Mouse (Mus musculus) monocyte, adult 59 days (primary cell): Measurements from ENCODE around the gene Vamp1. TPM values are rescaled to one million over a fixed set of nuclear protein-coding genes. Genes with fewer than 3 reads are reported as not detected.

Source experiments
- total RNA-seq, 2 experiments: library from RNA; stranded (reverse); gene quantifications; one replicate each; pipeline ENCODE4 v1.2.4; 2023

Vamp1 gene
- total RNA-seq = 10 to 100 TPM; 30.3 to 32.7 TPM

DNA sequence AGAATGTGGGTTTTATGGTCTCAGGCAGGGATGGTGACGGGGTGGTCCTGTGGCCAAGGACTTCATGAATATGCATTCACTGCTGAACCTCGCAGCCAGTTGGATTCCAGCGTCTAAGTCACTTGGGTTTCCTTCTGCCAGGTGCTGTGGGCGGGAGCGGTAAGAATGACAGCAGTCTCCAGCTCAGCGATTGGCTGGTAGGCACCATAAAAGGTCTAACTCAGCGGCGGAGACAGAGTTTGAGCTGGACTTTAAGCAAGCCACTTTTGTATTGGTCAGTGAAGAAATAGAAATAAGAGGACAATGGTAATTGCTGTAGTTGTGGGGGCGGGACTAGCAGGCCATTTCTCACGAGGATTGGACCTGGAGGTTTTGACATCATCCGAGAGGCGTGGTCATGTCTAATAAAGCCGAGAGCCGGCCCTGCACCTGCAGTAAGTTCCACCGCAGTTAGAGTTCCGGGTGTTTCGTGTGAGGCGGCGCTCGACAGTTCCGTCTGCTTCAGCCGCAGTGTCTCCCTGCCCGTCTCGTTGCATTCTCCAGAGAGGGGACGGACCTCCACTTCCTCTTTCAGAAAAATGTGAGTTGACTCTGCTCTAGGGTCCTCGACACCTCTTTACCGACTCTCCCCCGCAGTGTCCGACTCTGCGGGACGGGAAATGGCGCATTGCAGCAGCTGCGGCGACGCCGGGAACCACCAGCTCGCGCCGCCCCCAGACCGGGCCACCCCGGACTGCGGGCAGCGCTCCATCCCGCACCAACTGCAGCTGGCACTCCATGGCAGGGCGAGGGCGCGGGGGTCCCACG, at the start of gene Vamp1:
Vamp1 (plus strand) TSS at position 404 of the 807 bp plus-strand sequence.

DNA sequence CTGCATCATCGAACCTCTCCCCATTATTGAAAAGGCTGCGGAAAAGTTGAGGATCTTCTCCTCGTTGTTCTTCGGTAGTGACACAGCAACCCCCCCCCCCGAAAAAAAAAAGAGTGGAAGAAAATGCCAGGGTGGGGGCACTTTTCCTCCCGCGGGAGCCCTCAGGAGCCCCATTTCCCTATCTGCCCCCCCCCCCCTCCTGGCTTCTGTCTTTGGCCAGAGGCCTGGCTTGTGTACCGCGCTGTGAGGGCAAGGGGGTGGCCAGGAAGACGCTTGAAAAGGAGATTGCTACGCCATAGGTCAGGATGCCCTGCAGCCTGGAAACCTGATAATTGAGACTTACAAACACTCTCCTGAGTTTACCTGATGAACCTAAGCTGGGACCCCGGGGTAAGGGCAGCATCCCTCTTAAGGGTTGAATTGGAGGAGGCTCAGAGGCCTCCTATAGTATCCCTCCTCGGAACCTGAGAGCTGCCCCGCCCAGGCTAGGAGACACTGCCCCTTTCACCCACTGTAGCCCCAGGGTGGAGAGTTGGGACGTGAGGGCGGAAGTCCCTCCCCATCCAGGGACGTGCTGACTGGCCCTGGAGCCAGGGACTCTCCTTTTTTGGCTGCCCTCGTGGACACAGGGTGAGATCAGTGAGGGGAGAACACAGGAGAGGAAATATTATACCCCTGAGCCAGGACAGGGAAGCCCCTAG, 49.1 kb upstream of the Vamp1 start, which contains the start of gene Gapdh:
Gapdh (minus strand) TSS at position 417 of the 701 bp plus-strand sequence.

DNA sequence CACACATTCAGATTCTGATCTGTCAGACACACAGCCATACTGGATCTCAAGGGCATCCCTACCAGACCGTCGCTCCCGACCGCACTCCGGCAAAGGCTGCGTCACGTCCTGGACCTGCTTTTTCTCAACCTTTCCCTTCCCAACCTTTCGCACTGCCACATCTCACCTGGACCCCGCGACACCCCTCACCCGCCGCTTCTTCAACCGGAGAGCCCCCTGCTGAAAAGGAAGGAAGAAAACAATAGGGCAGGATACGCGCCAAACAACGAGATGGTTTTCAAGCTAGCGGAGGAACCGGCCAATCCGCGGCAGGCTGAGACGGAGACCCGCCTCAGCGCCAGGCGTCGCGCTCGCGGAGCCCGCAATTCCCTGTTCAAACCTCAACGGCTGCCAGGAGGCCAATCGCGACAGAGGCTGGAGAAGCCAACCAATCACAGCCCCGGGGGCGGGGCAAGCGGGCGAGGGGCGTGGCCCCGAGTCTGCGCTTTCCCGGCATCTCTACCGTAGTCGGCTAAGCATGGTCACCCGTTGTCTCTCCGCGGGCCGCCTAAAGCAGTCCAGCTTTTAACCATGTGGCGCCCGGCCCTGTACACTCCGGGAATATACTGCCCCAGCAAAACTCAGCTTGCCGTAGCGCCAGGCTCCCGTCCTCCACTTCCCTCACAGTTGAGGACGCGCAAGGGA, 23.9 kb upstream of the Vamp1 start, which contains the start of the genes Ncapd2 and Mrpl51:
Ncapd2 (minus strand) TSS at position 370 of the 684 bp plus-strand sequence.
Mrpl51 (plus strand) TSS at position 470 of the 684 bp plus-strand sequence.

DNA sequence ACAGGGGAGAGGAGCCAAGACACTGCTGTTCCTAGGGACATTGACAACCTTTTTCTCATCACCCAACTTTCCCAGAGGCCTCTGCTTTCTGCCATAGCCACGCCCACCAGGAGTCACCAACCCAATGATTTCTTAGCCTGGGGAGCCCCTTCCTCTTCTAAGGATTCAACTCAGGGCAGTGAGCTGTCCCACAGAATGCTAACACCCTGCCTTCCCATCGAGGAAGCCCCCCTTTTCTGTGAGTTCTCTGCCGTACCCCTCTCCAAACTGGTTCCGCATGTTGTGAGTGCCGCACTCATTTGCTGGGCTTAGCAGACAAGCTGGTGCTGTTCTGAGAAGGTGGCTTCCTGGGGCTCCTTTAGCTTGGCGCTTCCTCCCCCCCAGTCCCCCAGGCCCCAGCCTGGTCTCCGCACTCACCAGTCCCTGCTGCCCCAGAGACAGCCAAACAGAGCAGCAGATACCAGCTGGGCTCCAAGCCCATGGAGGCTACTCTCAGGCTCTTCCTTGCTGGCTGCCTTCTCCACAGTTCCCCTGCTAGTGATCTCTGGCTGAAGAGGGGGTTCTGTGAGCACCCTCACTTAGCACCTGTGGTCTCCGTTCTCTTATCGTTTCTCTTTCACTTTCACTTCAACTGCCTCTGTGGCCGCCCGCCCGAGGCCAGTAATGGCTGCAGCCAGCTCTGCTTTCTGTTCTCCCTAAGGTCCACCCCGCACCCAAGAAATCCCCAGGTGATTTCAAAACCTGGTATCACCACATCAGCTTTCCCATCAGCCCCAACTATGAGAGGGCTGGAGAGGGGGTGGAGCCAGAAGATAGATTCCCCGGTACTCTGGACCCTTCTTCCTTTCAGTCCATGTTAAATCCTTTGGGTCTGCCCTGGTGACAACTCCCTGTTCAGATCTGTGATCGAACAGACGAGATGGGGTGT, 16.0 kb downstream of the Vamp1 start, which contains the start of gene Tapbpl:
Tapbpl (minus strand) TSS at position 744 of the 928 bp plus-strand sequence.

DNA sequence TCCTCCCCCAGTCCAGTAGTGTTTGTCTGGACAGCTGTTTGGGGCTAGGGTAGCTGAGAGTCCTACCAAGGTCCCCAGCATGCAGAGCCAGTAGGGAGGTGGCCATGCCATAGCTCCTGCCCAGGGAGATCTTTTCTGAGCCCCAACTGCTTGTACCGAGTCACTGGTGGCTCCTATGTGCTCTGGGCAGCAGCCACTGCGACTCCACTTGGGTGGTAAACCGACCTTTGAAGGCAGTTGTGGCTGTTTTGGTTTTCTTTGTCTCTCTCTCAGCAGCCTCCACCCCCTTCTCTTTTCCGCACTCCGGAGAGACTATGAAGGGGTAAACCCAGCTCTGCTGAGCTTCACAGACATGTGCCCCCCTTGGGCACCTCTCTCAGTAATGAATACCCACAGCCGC, 21.4 kb downstream of the Vamp1 start, which contains the start of gene Cd27:
Cd27 (minus strand) TSS at position 229 of the 400 bp plus-strand sequence.

DNA sequence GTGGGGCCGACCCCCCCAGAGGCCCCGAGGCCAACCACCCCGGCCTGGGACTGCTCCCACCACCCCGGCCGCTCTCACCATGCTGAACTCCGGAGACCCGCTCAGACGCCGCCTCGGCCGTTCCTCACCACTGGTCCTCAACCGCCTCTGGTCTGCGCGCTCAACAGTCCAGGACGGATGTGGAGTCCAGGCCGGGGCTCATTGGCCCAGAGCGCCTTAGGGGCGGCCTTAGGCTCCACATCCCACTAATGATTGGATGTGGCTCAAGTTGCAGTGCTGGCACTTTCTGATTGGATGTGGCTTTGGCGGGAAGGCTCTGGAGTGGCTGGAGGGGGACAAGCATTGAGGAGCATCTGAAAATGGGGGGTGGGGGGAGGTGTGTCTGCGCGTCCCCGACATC, 70.5 kb downstream of the Vamp1 start, which contains the start of gene Tuba3a:
Tuba3a (minus strand) TSS at position 153 of the 400 bp plus-strand sequence.

Other genes with a start within 250 kb of the Vamp1 start
- 1 to 10 TPM; 3.0 to 6.9 TPM for gene Pianp, start 218.9 kb upstream of the Vamp1 start, total RNA-seq
- gene Zfp384, start 206.4 kb upstream of the Vamp1 start, total RNA-seq = 100 to 1,000 TPM in 1 of 2 experiments, 10 to 100 TPM in 1; 89.1 to 103 TPM
- gene Ing4, start 175.8 kb upstream of the Vamp1 start, total RNA-seq = 10 to 100 TPM; 76.1 to 83.5 TPM
- 10 to 100 TPM; 16.2 to 16.5 TPM for gene Acrbp, start 165.9 kb upstream of the Vamp1 start, total RNA-seq
- 10 to 100 TPM; 36.4 to 37.8 TPM for gene Lpar5, start 147.6 kb upstream of the Vamp1 start, total RNA-seq
- 100 to 1,000 TPM; 186 to 187 TPM for gene Chd4, start 119.6 kb upstream of the Vamp1 start, total RNA-seq
- 10 to 100 TPM; 21.7 to 22.9 TPM for gene Nop2, start 83.6 kb upstream of the Vamp1 start, total RNA-seq
- gene Iffo1, start 70.3 kb upstream of the Vamp1 start, total RNA-seq = 10 to 100 TPM; 66.4 to 71.6 TPM
- 100 to 1,000 TPM; 641 to 753 TPM for gene Gapdh, start 49.1 kb upstream of the Vamp1 start, total RNA-seq
- gene Ncapd2, start 23.9 kb upstream of the Vamp1 start, total RNA-seq = 10 to 100 TPM; 10.5 to 18.9 TPM
- gene Mrpl51, start 23.8 kb upstream of the Vamp1 start, total RNA-seq = 10 to 100 TPM; 20.2 to 28.0 TPM
- 10 to 100 TPM; 26.1 to 28.0 TPM for gene Tapbpl, start 16.3 kb downstream of the Vamp1 start, total RNA-seq
- under 1 TPM; 0.67 to 0.92 TPM for gene Cd27, start 21.5 kb downstream of the Vamp1 start, total RNA-seq
- not detected for gene Tuba3a, start 70.5 kb downstream of the Vamp1 start, total RNA-seq
- gene Ltbr, start 98.3 kb downstream of the Vamp1 start, total RNA-seq = 10 to 100 TPM; 88.3 to 93.0 TPM
- gene Scnn1a, start 105.1 kb downstream of the Vamp1 start, total RNA-seq = 10 to 100 TPM; 14.4 to 16.7 TPM
- gene Tnfrsf1a, start 133.8 kb downstream of the Vamp1 start, total RNA-seq = 100 to 1,000 TPM; 367 to 406 TPM
- gene Plekhg6, start 165.2 kb downstream of the Vamp1 start, total RNA-seq = not detected